ENCODE assay signal across 10 mouse cellular contexts in genomic region chr7:143738601-143739006, GRCm38 (mm10). TPM values are rescaled to one million over a fixed set of nuclear protein-coding genes. Genes with fewer than 3 reads are reported as not detected.
DNase-seq lines count a peak whose midpoint lies in the region; ATAC-seq lines count a peak whose summit lies in the region.
"Had no signal": no experiment of that assay in that cellular context is flagged by ENCODE, and none has a peak within 500 bp of the region (broad histone marks: within the 10 kb centered on the region; RNA-seq: fewer than 3 reads in every experiment).

No protein-coding gene starts in this region.

- peak; percentile 42 for DNase-seq in urinary bladder, postnatal 14 days (ENCODE audit: low spot score)
- no peak for DNase-seq in urinary bladder, adult 2 months (ENCODE audit: low spot score)
- no peak for DNase-seq in limb, embryonic 10.5 days (ENCODE audit: low spot score)
- DNase-seq in adrenal gland, adult (ENCODE audit: inconsistent age in 2 of 2, low spot score in 1 of 2) = no peak
- no peak for DNase-seq in layer of hippocampus, adult 18-20 months (ENCODE audit: low spot score in 2 of 2)
- DNase-seq in urinary bladder, postnatal 25 days (ENCODE audit: low spot score) = no peak

- peak overlapping the region; percentile 92 for H3K4me2 ChIP-seq in heart, embryonic 15.5 days
- H3K4me2 ChIP-seq in midbrain, embryonic 16.5 days (ENCODE audit: low read length) = peak overlapping the region; percentile 89

- peak; percentile 56 for ATAC-seq in heart, embryonic 15.5 days (replicated peaks; ENCODE audit: insufficient number of reproducible peaks, insufficient read depth, low FRiP score, low read depth)
- no peak for ATAC-seq in midbrain, embryonic 16.5 days

- H3K9me3 ChIP-seq in heart, embryonic 15.5 days (replicated peaks) = no peaks in the 10 kb centered on the region
- H3K9me3 ChIP-seq in limb, embryonic 10.5 days (replicated peaks) = no peaks in the 10 kb centered on the region
- no peaks in the 10 kb centered on the region for H3K9me3 ChIP-seq in midbrain, embryonic 16.5 days (replicated peaks; ENCODE audit: control insufficient read depth, low read length, poor library complexity, severe bottlenecking)

- H3K27ac ChIP-seq in heart, embryonic 15.5 days = peak overlapping the region; percentile 95
- H3K27ac ChIP-seq in limb, embryonic 10.5 days = peak overlapping the region; percentile 88; the same call in 1 of the 2 replicates
- H3K27ac ChIP-seq in midbrain, embryonic 16.5 days (ENCODE audit: low read length) = peak overlapping the region; percentile 83

- peaks cover 3% of the 10 kb centered on the region; the same call in 1 of the 2 replicates for H3K27me3 ChIP-seq in heart, embryonic 15.5 days
- H3K27me3 ChIP-seq in limb, embryonic 10.5 days (ENCODE audit: low read depth, poor library complexity, severe bottlenecking) = peaks cover 24% of the 10 kb centered on the region
- H3K27me3 ChIP-seq in midbrain, embryonic 16.5 days (ENCODE audit: control insufficient read depth, insufficient read depth, low read depth, low read length) = no peaks in the 10 kb centered on the region

- no peaks in the 10 kb centered on the region for H3K36me3 ChIP-seq in heart, embryonic 15.5 days
- 0 out of 2 replicates have a peak, but pooled peaks cover 3% of the 10 kb centered on the region for H3K36me3 ChIP-seq in limb, embryonic 10.5 days
- H3K36me3 ChIP-seq in midbrain, embryonic 16.5 days (ENCODE audit: control insufficient read depth, insufficient read depth, low read length) = 0 out of 2 replicates have a peak, but pooled peaks cover 4% of the 10 kb centered on the region

- 21% methylated on average over 5 of the region's 5 CpGs for WGBS in heart, embryonic 15.5 days
- 47% methylated on average over 5 of the region's 5 CpGs for WGBS in limb, embryonic 10.5 days
- 16% methylated on average over 5 of the region's 5 CpGs for WGBS in midbrain, embryonic 16.5 days

- H3K4me1 ChIP-seq in heart, embryonic 15.5 days (replicated peaks) = peaks cover 40% of the 10 kb centered on the region
- peaks cover 34% of the 10 kb centered on the region for H3K4me1 ChIP-seq in limb, embryonic 10.5 days
- H3K4me1 ChIP-seq in midbrain, embryonic 16.5 days (ENCODE audit: control insufficient read depth, insufficient read depth, low read length) = peaks cover 30% of the 10 kb centered on the region

- peak overlapping the region; percentile 96 for H3K4me3 ChIP-seq in heart, embryonic 15.5 days
- H3K4me3 ChIP-seq in limb, embryonic 10.5 days = 0 out of 2 replicates have a peak overlapping the region, but pooled peaks have one; percentile 75
- H3K4me3 ChIP-seq in midbrain, embryonic 16.5 days (ENCODE audit: low read depth, low read length) = peak overlapping the region; percentile 94

- peak overlapping the region; percentile 99; the same call in 1 of the 2 replicates for H3K9ac ChIP-seq in heart, embryonic 15.5 days
- peak overlapping the region; percentile 98 for H3K9ac ChIP-seq in midbrain, embryonic 16.5 days (ENCODE audit: low read depth, low read length)

RNA-seq across cellular contexts. Expression of gene Osbpl5, which starts 18.2 kb away (rescaled TPM):
- polyA plus RNA-seq in urinary bladder, adult 2 months (2012; rRNA removed) = 67.2 and 73.7 TPM in 2 replicates
- polyA plus RNA-seq in heart, embryonic 15.5 days (2015; fragmentation: Nextera tagmentation; extraction: Ambion mirVana) = 31.2 and 39.7 TPM in 2 replicates
- 12.3 and 19.9 TPM in 2 replicates for polyA plus RNA-seq in limb, embryonic 10.5 days (2016; fragmentation: Nextera tagmentation; extraction: Ambion mirVana)
- 43.8 and 44.1 TPM in 2 replicates for polyA plus RNA-seq in midbrain, embryonic 16.5 days (2015; fragmentation: Nextera tagmentation; extraction: Ambion mirVana)
- total RNA-seq in layer of hippocampus, adult 18-20 months (2021) = 10 to 100 TPM; 19.3 to 22.1 TPM

RNA-seq across cellular contexts. Expression of gene Mrgprg, which starts 28.2 kb away (rescaled TPM):
- polyA plus RNA-seq in urinary bladder, adult 2 months (2012; rRNA removed) = 0.08 TPM in 1 of 2 replicates, not detected in the other
- polyA plus RNA-seq in heart, embryonic 15.5 days (2015; fragmentation: Nextera tagmentation; extraction: Ambion mirVana) = not detected in 2 replicates
- not detected in 2 replicates for polyA plus RNA-seq in limb, embryonic 10.5 days (2016; fragmentation: Nextera tagmentation; extraction: Ambion mirVana)
- not detected in 2 replicates for polyA plus RNA-seq in midbrain, embryonic 16.5 days (2015; fragmentation: Nextera tagmentation; extraction: Ambion mirVana)
- total RNA-seq in layer of hippocampus, adult 18-20 months (2021) = not detected
- total RNA-seq: left cerebral cortex, adult 18-20 months had no signal
- polyA plus RNA-seq: testis, adult 2 months had no signal

RNA-seq across cellular contexts. Expression of gene Mrgpre, which starts 45.7 kb away (rescaled TPM):
- 1.2 and 2.1 TPM in 2 replicates for polyA plus RNA-seq in urinary bladder, adult 2 months (2012; rRNA removed)
- polyA plus RNA-seq in heart, embryonic 15.5 days (2015; fragmentation: Nextera tagmentation; extraction: Ambion mirVana) = 1.4 and 2.8 TPM in 2 replicates
- 1.1 and 1.9 TPM in 2 replicates for polyA plus RNA-seq in limb, embryonic 10.5 days (2016; fragmentation: Nextera tagmentation; extraction: Ambion mirVana)
- polyA plus RNA-seq in midbrain, embryonic 16.5 days (2015; fragmentation: Nextera tagmentation; extraction: Ambion mirVana) = 11.4 and 14.1 TPM in 2 replicates
- 1 to 10 TPM; 5.4 to 6.9 TPM for total RNA-seq in layer of hippocampus, adult 18-20 months (2021)

RNA-seq across cellular contexts. Expression of gene Tnfrsf23, which starts 52.9 kb away (rescaled TPM):
- 5.6 and 6.8 TPM in 2 replicates for polyA plus RNA-seq in urinary bladder, adult 2 months (2012; rRNA removed)
- 1.9 and 3.0 TPM in 2 replicates for polyA plus RNA-seq in heart, embryonic 15.5 days (2015; fragmentation: Nextera tagmentation; extraction: Ambion mirVana)
- polyA plus RNA-seq in limb, embryonic 10.5 days (2016; fragmentation: Nextera tagmentation; extraction: Ambion mirVana) = 0.25 TPM in 1 of 2 replicates, not detected in the other
- 0.72 and 0.90 TPM in 2 replicates for polyA plus RNA-seq in midbrain, embryonic 16.5 days (2015; fragmentation: Nextera tagmentation; extraction: Ambion mirVana)
- under 1 TPM; 0.71 to 0.92 TPM for total RNA-seq in layer of hippocampus, adult 18-20 months (2021)
